Comparison of ENCODE assay signal across 10 mouse cellular contexts in the genomic region with DNA sequence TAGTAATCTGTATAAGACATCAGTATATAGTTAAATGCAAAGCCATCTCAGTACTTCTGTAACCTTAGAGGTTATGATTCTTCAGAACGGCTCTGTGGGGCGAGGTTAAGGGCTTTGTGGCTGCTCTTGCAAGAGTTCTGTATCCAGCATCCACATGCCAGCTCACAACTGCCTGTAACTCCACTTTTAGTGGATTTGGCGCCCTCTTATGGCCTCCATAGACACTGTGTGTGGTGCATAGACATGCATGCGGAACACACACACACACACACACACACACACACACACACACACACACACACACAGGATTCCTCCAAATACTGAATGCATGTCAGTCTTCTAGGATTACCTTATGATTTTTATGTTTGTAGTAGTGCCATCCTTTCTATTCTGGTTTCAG. TPM values are rescaled to one million over a fixed set of nuclear protein-coding genes. Genes with fewer than 3 reads are reported as not detected.
A peak's percentile ranks its signal among the peaks of the same experiment; 100 is the strongest.
DNase-seq lines count a peak whose midpoint lies in the region; TF ChIP-seq lines count a peak whose summit lies in the region.
"Had no signal": no experiment of that assay in that cellular context is flagged by ENCODE, and none has a peak within 500 bp of the region (broad histone marks: within the 10 kb centered on the region; RNA-seq: fewer than 3 reads in every experiment).

No protein-coding gene starts in this region.

- H3K27ac ChIP-seq in small intestine, adult 2 months (ENCODE audit: insufficient read depth, low read depth, low read length): no peak overlapping the region
- H3K27ac ChIP-seq: midbrain, embryonic 13.5 days had no signal

- peak; percentile 8; the same call in 1 of the 2 replicates for TF ChIP-seq CTCF in small intestine, adult 2 months (IDR thresholded peaks at IDR 0.05; ENCODE audit: extremely low read depth, insufficient read length, insufficient replicate concordance, low read depth, low read length)

- H3K36me3 ChIP-seq in small intestine, adult 2 months (ENCODE audit: control insufficient read depth, insufficient read depth, low read length): no peaks in the 10 kb centered on the region

- DNase-seq in adrenal gland, postnatal 10 days: peak; percentile 35
- DNase-seq in adrenal gland, adult 8-10 months: no peak
- DNase-seq in kidney, postnatal 4 days: peak; percentile 33 to 60
- DNase-seq in kidney, adult 18-20 months: no peak
- peak; percentile 60 for DNase-seq in induced T-regulatory cell, adult 2 months (ENCODE audit: low read depth)
- DNase-seq in layer of hippocampus, adult 8-10 months (ENCODE audit: low spot score in 2 of 2): no peak
- no peak for DNase-seq in ovary, postnatal 10 days (ENCODE audit: low spot score)

- TF ChIP-seq POLR2A in small intestine, adult 2 months (IDR thresholded peaks at IDR 0.05; ENCODE audit: low read depth, low read length): no peak

- no peaks in the 10 kb centered on the region for H3K27me3 ChIP-seq in small intestine, adult 2 months (ENCODE audit: control insufficient read depth, insufficient read depth, low read length)
- H3K27me3 ChIP-seq: midbrain, embryonic 13.5 days had no signal

- WGBS in small intestine, adult 2 months: 81% methylated on average over 4 of the region's 4 CpGs

- H3K4me1 ChIP-seq in small intestine, adult 2 months (ENCODE audit: control insufficient read depth, insufficient read depth, insufficient read length, low read length): 0 out of 2 replicates have a peak, but pooled peaks cover 2% of the 10 kb centered on the region
- H3K4me1 ChIP-seq: midbrain, embryonic 13.5 days had no signal

- H3K4me3 ChIP-seq in small intestine, adult 2 months (ENCODE audit: low read depth, low read length): no peak overlapping the region
- H3K4me3 ChIP-seq: midbrain, embryonic 13.5 days had no signal

RNA-seq across cellular contexts. Expression of gene Vps13c, which starts 11.0 kb away (rescaled TPM):
- total RNA-seq in adrenal gland, postnatal 10 days (2021): 10 to 100 TPM; 32.2 to 49.3 TPM
- 10 to 100 TPM; 57.4 to 61.2 (median 59.2) TPM for total RNA-seq in adrenal gland, adult 8-10 months (2022)
- polyA plus RNA-seq in small intestine, adult 2 months (2012; rRNA removed): 0.86 and 0.94 TPM in 2 replicates
- total RNA-seq in layer of hippocampus, adult 8-10 months (2022): 100 to 1,000 TPM in 3 of 4 experiments, 10 to 100 TPM in 1; 95.9 to 127 (median 105) TPM

RNA-seq across cellular contexts. Expression of gene C2cd4a, which starts 19.0 kb away (rescaled TPM):
- under 1 TPM in 1 of 2 experiments, not detected in 1; 0.21 TPM for total RNA-seq in adrenal gland, postnatal 10 days (2021)
- under 1 TPM in 1 of 4 experiments, not detected in 3; 0.80 TPM for total RNA-seq in adrenal gland, adult 8-10 months (2022)
- polyA plus RNA-seq in small intestine, adult 2 months (2012; rRNA removed): 1.9 and 28.9 TPM in 2 replicates
- total RNA-seq in layer of hippocampus, adult 8-10 months (2022): 1 to 10 TPM in 3 of 4 experiments, under 1 TPM in 1; 0.93 to 3.2 (median 2.2) TPM
- total RNA-seq: common myeloid progenitor, adult 5-6 weeks had no signal

Comparison
In these comparisons a context has a peak if more than half of its experiments do, and no peak if none do; other contexts are left out.
1. DNase-seq: peak in adrenal gland, postnatal 10 days (single experiment), kidney, postnatal 4 days (2 of 2) and induced T-regulatory cell, adult 2 months (single experiment); none in adrenal gland, adult 8-10 months (single experiment), kidney, adult 18-20 months (single experiment), layer of hippocampus, adult 8-10 months (0 of 2) and ovary, postnatal 10 days (single experiment).